Mouse (Mus musculus) limb, embryonic 14.5 days (tissue): ENCODE results near the gene Cep112. TPM values are rescaled to one million over a fixed set of nuclear protein-coding genes. Genes with fewer than 3 reads are reported as not detected.

Source experiments
- ATAC-seq: fragments of 200-750 bp; cut with Nextera tagmentation; 2 replicates; pipeline ENCODE4 v1.8.0; 2017; ENCODE audit warnings: low read depth, moderate number of reproducible peaks, moderate TSS enrichment; ENCODE audit not compliant: low FRiP score
- DNase-seq: peaks from one replicate; pipeline ENCODE4 v3.0.0-alpha.2; 2015; ENCODE audit warnings: low spot score
- H3K27ac ChIP-seq: fragments of 300-500 bp; sonication (generic); replicated peaks from 2 replicates; pipeline ENCODE4 v1.5.1; 2014; ENCODE audit warnings: low read depth, mild to moderate bottlenecking, low read length, moderate library complexity, mixed read lengths
- H3K27me3 ChIP-seq: fragments of 300-500 bp; sonication (generic); 2 replicates; pipeline ENCODE4 v1.6.1; 2014; ENCODE audit warnings: low read length, mixed read lengths; ENCODE audit not compliant: control insufficient read depth, insufficient read depth
- H3K36me3 ChIP-seq: fragments of 300-500 bp; sonication (generic); 2 replicates; pipeline ENCODE4 v1.6.1; 2014; ENCODE audit warnings: mild to moderate bottlenecking, low read length, moderate library complexity, mixed read lengths; ENCODE audit not compliant: control insufficient read depth, insufficient read depth
- H3K4me1 ChIP-seq: fragments of 300-500 bp; sonication (generic); 2 replicates; pipeline ENCODE4 v1.6.1; 2014; ENCODE audit warnings: antibody characterized with exemption, low read length, mixed read lengths; ENCODE audit not compliant: control insufficient read depth, insufficient read depth
- H3K4me2 ChIP-seq: fragments of 300-500 bp; sonication (generic); replicated peaks from 2 replicates; pipeline ENCODE4 v1.6.1; 2014; ENCODE audit warnings: low read depth, mild to moderate bottlenecking, low read length, moderate library complexity; ENCODE audit not compliant: severe bottlenecking
- H3K4me3 ChIP-seq: fragments of 300-500 bp; sonication (generic); replicated peaks from 2 replicates; pipeline ENCODE4 v1.5.1; 2014; ENCODE audit warnings: low read length
- H3K9ac ChIP-seq: fragments of 300-500 bp; sonication (generic); 2 replicates; pipeline ENCODE4 v1.6.1; 2014; ENCODE audit warnings: mild to moderate bottlenecking, low read depth, low read length, moderate library complexity; ENCODE audit not compliant: severe bottlenecking
- H3K9me3 ChIP-seq: fragments of 300-500 bp; sonication (generic); 2 replicates; pipeline ENCODE4 v1.6.1; 2016; ENCODE audit warnings: low read length; ENCODE audit not compliant: control insufficient read depth
- POLR2A ChIP-seq: fragments of 200-500 bp; IDR thresholded peaks from 2 replicates; pipeline ENCODE4 v1.8.0; 2012; ENCODE audit warnings: inconsistent platforms, mild to moderate bottlenecking, moderate library complexity, borderline replicate concordance; ENCODE audit not compliant: insufficient read depth, insufficient read length; ENCODE audit errors: extremely low read depth
- WGBS: fragments of 180-500 bp; shearing (Covaris S2); extraction: QIAGEN DNeasy Blood & Tissue Kit; methylation state at CpG from one replicate; pipeline ENCODE4 v1.1.7; 2014; 5-methylcytosine and 5-hydroxymethylcytosine counted together
- polyA plus RNA-seq, 2 experiments: library from polyadenylated mRNA; depleted of rRNA in 1 of 2; stranded (reverse) in 1 of 2; unstranded in 1 of 2; fragments of >200 nt; fragmentation: Nextera tagmentation in 1 of 2; extraction: Ambion mirVana in 1 of 2; gene quantifications; 2 replicates each; pipeline versions ENCODE4 v1.2.1 to v1.2.3; 2012 to 2014

The Cep112 gene
- polyA plus RNA-seq, 2 experiments: 9.0 to 17.3 TPM

GRCm38 (mm10) chr11:108757626-108758430, 332.8 kb downstream of the Cep112 start:
- H3K4me1 ChIP-seq: peaks cover 13% of the 10 kb centered on the region
- no peaks in the 10 kb centered on the region for H3K27me3 ChIP-seq
- H3K4me3 ChIP-seq: no peak overlapping the region
- H3K9ac ChIP-seq: no peak overlapping the region
- no peak for TF ChIP-seq POLR2A
- no peak overlapping the region; the same call in 1 of the 2 replicates for H3K4me2 ChIP-seq
- no peaks in the 10 kb centered on the region for H3K9me3 ChIP-seq
- H3K27ac ChIP-seq: peak overlapping the region; percentile 62; the same call in 1 of the 2 replicates
- no peaks in the 10 kb centered on the region for H3K36me3 ChIP-seq
- WGBS: 27% methylated on average over 6 of the region's 6 CpGs
- ATAC-seq: no peak; the same call in 1 of the 2 replicates
- no peak for DNase-seq

GRCm38 (mm10) chr11:108770064-108770463, 345.1 kb downstream of the Cep112 start:
- no peak overlapping the region for H3K4me2 ChIP-seq
- DNase-seq (no peak), ATAC-seq (no peak)
- H3K4me3 ChIP-seq: no peak overlapping the region
- H3K27ac ChIP-seq: no peak overlapping the region
- no peak overlapping the region for H3K9ac ChIP-seq
- WGBS: 44% methylated on average over 3 of the region's 3 CpGs
- no peaks in the 10 kb centered on the region for H3K9me3 ChIP-seq
- no peaks in the 10 kb centered on the region for H3K27me3 ChIP-seq
- TF ChIP-seq POLR2A: no peak
- no peaks in the 10 kb centered on the region for H3K4me1 ChIP-seq
- H3K36me3 ChIP-seq: no peaks in the 10 kb centered on the region

- no peak overlapping the region for H3K9ac ChIP-seq
- 72% methylated on average over 6 of the region's 6 CpGs for WGBS
- no peaks in the 10 kb centered on the region for H3K9me3 ChIP-seq
- ATAC-seq (no peak), DNase-seq (no peak)
- no peak overlapping the region for H3K4me3 ChIP-seq
- no peak overlapping the region for H3K4me2 ChIP-seq
- no peak overlapping the region for H3K27ac ChIP-seq
- no peaks in the 10 kb centered on the region for H3K36me3 ChIP-seq
- H3K4me1 ChIP-seq: peaks cover 4% of the 10 kb centered on the region
- H3K27me3 ChIP-seq: no peaks in the 10 kb centered on the region
- TF ChIP-seq POLR2A: no peak
These were observed 349.2 kb downstream of the Cep112 start for GRCm38 (mm10) chr11:108774019-108774670.

GRCm38 (mm10) chr11:108777158-108777557, 352.2 kb downstream of the Cep112 start:
- Histone ChIP-seq H3K4me3 (no peak overlapping the region), H3K9ac (no peak overlapping the region), H3K4me1 (peaks cover 4% of the 10 kb centered on the region), H3K27me3 (no peaks in the 10 kb centered on the region), H3K4me2 (no peak overlapping the region), H3K27ac (no peak overlapping the region), H3K36me3 (no peaks in the 10 kb centered on the region), H3K9me3 (no peaks in the 10 kb centered on the region)
- 47% methylated on average over 3 of the region's 3 CpGs for WGBS
- DNase-seq (no peak), ATAC-seq (no peak)
- TF ChIP-seq POLR2A: no peak

- Histone ChIP-seq H3K4me3 (no peak overlapping the region), H3K4me2 (no peak overlapping the region), H3K36me3 (no peaks in the 10 kb centered on the region), H3K27me3 (no peaks in the 10 kb centered on the region), H3K9ac (no peak overlapping the region), H3K4me1 (peaks cover 4% of the 10 kb centered on the region), H3K27ac (no peak overlapping the region), H3K9me3 (no peaks in the 10 kb centered on the region)
- ATAC-seq (no peak), DNase-seq (no peak)
- TF ChIP-seq POLR2A: no peak
- WGBS: 77% methylated on average over 15 of the region's 15 CpGs
These were observed 355.6 kb downstream of the Cep112 start for GRCm38 (mm10) chr11:108780271-108781250.
